Mouse (Mus musculus) midbrain, embryonic 14.5 days (tissue): ENCODE data around the gene Gdpd1. TPM values are rescaled to one million over a fixed set of nuclear protein-coding genes. Genes with fewer than 3 reads are reported as not detected.
A peak's percentile ranks its signal among the peaks of the same experiment; 100 is the strongest.
"Not testable (repeated sequence)": the region's sequence is repeated elsewhere in the genome, so short reads cannot be mapped to it uniquely, and the experiment has no call there.

ENCODE experiments used
- ATAC-seq: fragments of 200-750 bp; cut with Nextera tagmentation; 2 replicates; pipeline ENCODE4 v1.8.0; 2017; ENCODE audit warnings: moderate number of reproducible peaks, moderate library complexity; ENCODE audit not compliant: low FRiP score, low TSS enrichment
- DNase-seq: peaks from one replicate; pipeline ENCODE4 v3.0.0-alpha.2; 2015
- H3K27ac ChIP-seq: fragments of 300-500 bp; sonication (generic); replicated peaks from 2 replicates; pipeline ENCODE4 v1.5.1; 2014; ENCODE audit warnings: mild to moderate bottlenecking, low read depth, low read length, moderate library complexity
- H3K27me3 ChIP-seq: fragments of 300-500 bp; sonication (generic); 2 replicates; pipeline ENCODE4 v1.6.1; 2014; ENCODE audit warnings: low read length, control low read depth, mixed read lengths; ENCODE audit not compliant: control insufficient read depth, insufficient read depth
- H3K36me3 ChIP-seq: fragments of 300-500 bp; sonication (generic); 2 replicates; pipeline ENCODE4 v1.6.1; 2014; ENCODE audit warnings: low read length, control low read depth; ENCODE audit not compliant: control insufficient read depth, insufficient read depth
- H3K4me1 ChIP-seq: fragments of 300-500 bp; sonication (generic); 2 replicates; pipeline ENCODE4 v1.6.1; 2014; ENCODE audit warnings: mild to moderate bottlenecking, antibody characterized with exemption, low read length, control low read depth; ENCODE audit not compliant: control insufficient read depth, insufficient read depth
- H3K4me2 ChIP-seq: fragments of 300-500 bp; sonication (generic); 2 replicates; pipeline ENCODE4 v1.6.1; 2014; ENCODE audit warnings: mild to moderate bottlenecking, low read length, moderate library complexity
- H3K4me3 ChIP-seq: fragments of 300-500 bp; sonication (generic); replicated peaks from 2 replicates; pipeline ENCODE4 v1.5.1; 2014; ENCODE audit warnings: low read depth, low read length
- H3K9ac ChIP-seq: fragments of 300-500 bp; sonication (generic); replicated peaks from 2 replicates; pipeline ENCODE4 v1.6.1; 2014; ENCODE audit warnings: mild to moderate bottlenecking, low read length, moderate library complexity
- H3K9me3 ChIP-seq: fragments of 300-500 bp; sonication (generic); 2 replicates; pipeline ENCODE4 v1.6.1; 2016; ENCODE audit warnings: low read length, control low read depth, mixed read lengths; ENCODE audit not compliant: control insufficient read depth
- WGBS: fragments of 180-500 bp; shearing (Covaris S2); extraction: QIAGEN DNeasy Blood & Tissue Kit; methylation state at CpG from one replicate; pipeline ENCODE4 v1.1.7; 2014; 5-methylcytosine and 5-hydroxymethylcytosine counted together
- polyA plus RNA-seq: library from polyadenylated mRNA; unstranded; fragments of >200 nt; fragmentation: Nextera tagmentation; extraction: Ambion mirVana; gene quantifications from 2 replicates; pipeline ENCODE4 v1.2.1, GENCODE M21; 2014

Gdpd1 gene
- polyA plus RNA-seq, 1 experiment from 2014 or later = 180 TPM

DNA sequence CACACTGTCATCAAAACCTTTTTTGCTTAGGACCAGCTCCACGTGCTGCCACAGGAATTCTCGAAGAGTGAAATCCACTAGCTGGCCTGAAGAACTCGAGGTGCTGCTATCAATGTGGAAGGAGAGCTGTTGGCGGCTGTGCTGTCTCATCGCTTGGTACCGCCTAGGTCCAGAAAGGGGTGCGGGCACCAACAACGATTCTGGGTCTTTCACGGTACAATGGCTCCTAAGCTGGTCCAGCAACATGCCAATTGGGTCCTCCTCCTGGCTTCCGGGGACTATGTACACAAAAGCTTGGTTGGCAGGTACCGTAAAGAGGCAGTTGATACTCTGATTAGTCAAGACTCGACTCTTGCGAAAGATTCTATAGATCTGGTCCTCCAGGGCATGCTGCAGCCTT lies 11.6 kb upstream of the Gdpd1 start:
- Histone ChIP-seq H3K9me3 (no peaks in the 10 kb centered on the region), H3K4me1 (peaks cover 24% of the 10 kb centered on the region), H3K4me2 (peak overlapping the region; percentile 93), H3K36me3 (peaks cover 38% of the 10 kb centered on the region), H3K27ac (no peak overlapping the region), H3K9ac (no peak overlapping the region), H3K27me3 (no peaks in the 10 kb centered on the region), H3K4me3 (peak overlapping the region; percentile 79)
- DNase-seq (no peak), ATAC-seq (no peak)
- WGBS = 92% methylated on average over 13 of the region's 13 CpGs

DNA sequence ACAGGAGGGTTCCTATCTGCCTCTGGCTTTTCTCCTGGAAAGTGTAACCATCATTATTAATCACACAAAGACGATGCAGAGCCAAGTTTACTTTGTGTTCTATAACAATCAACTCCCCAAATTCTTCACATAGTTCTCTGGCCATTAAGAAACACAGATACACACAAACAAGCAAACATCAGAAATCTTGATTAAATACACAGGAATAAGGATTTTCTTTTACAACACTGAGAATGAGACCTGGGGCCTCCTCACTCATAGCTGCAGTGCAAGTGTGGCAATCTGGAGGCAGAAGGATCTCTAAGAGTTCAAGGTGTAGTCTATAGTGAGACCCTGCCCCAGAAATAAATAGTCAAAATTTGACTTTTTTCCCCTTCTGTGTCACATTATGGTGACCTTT lies 9.8 kb upstream of the Gdpd1 start:
- H3K9me3 ChIP-seq = no peaks in the 10 kb centered on the region
- no peak for ATAC-seq
- no peak overlapping the region for H3K4me3 ChIP-seq
- H3K27me3 ChIP-seq = no peaks in the 10 kb centered on the region
- peaks cover 24% of the 10 kb centered on the region for H3K4me1 ChIP-seq
- H3K27ac ChIP-seq = no peak overlapping the region
- DNase-seq = no peak
- WGBS = 93% methylated on average over 1 of the region's 1 CpGs
- H3K9ac ChIP-seq = no peak overlapping the region
- peaks cover 51% of the 10 kb centered on the region for H3K36me3 ChIP-seq
- H3K4me2 ChIP-seq = peak overlapping the region; percentile 93; the same call in 1 of the 2 replicates

DNA sequence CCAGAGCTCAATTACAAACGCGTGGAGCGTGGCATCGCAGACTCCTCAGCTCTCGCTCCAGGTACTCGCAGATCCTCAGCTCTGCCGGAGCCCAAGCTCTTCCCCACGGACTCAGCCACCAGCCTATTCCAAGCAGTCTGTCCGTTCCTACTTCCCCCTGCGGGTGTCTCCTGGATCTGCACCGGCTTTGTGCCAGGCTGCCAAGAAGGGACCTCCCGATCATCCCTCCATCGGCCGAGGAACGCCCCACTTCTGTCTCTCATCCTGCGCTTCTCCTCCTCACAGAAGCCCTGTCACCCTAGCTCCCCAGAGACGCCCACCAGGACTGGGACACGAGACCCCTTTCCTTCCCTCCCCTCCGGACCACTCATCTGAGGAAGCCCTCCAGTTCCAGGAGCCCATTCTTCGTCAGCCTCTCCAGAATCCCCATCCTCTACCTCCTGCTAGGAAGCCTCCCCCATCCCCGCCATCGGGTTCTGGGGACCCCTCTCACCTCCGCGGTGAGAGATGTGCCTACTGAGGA lies 458 bp downstream of the Gdpd1 start:
- H3K36me3 ChIP-seq = peaks cover 17% of the 10 kb centered on the region
- peak; percentile 78 for ATAC-seq

DNA sequence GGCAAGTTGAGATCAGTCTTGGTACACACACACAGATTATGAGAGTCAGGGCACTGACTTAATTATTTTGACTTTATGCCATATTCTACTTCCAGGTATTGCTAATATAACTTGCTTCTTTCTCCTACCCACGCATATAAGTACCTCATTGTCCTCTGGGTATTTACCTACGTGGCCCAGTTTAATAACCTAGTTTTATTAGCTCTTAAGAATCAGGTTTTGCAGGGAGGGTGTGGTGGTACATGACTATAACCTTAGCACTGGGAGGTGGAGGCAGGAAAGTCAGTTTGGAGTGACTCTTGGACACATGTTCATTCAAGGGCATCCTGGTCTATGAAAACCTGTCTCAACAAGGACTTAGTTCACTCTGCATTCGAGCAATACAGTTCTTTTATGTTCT lies 11.8 kb downstream of the Gdpd1 start:
- H3K9ac ChIP-seq = no peak overlapping the region
- no peaks in the 10 kb centered on the region for H3K27me3 ChIP-seq
- WGBS = 82% methylated on average over 3 of the region's 3 CpGs
- H3K27ac ChIP-seq = no peak overlapping the region
- ATAC-seq = no peak
- H3K9me3 ChIP-seq = no peaks in the 10 kb centered on the region
- no peaks in the 10 kb centered on the region for H3K4me1 ChIP-seq
- DNase-seq = no peak
- H3K4me3 ChIP-seq = no peak overlapping the region
- H3K36me3 ChIP-seq = peaks cover 75% of the 10 kb centered on the region
- H3K4me2 ChIP-seq = no peak overlapping the region

More for the DNA sequence above, 458 bp downstream of the Gdpd1 start:
- Histone ChIP-seq H3K4me3 (peak overlapping the region; percentile 70), H3K9me3 (no peaks in the 10 kb centered on the region), H3K4me2 (peak overlapping the region; percentile 60), H3K27ac (peak overlapping the region; percentile 96), H3K4me1 (peaks cover 25% of the 10 kb centered on the region), H3K9ac (peak overlapping the region; percentile 71), H3K27me3 (no peaks in the 10 kb centered on the region)
- DNase-seq = peak; percentile 85
- WGBS = 1% methylated on average over 24 of the region's 24 CpGs

DNA sequence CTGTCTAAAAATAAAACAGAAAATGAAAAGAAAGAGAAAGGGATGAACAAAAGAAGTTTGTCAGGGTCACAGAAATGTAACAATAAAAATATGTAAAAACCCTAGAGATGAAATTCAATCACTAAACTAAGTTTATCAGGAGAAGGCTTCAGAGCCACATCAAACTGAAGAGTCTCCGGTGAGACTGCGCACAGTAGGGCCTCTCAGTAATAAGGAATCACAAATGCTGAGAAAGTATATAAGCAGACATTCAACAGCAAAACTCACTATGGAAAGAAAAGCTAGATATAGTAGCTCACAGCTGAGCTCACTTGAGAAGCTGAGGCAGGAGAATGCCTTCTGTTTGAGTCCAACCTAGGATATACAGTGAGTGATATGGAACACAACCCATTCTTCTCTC lies 13.5 kb downstream of the Gdpd1 start:
- Histone ChIP-seq H3K4me3 (no peak overlapping the region), H3K27ac (no peak overlapping the region), H3K9me3 (no peaks in the 10 kb centered on the region), H3K36me3 (peaks cover 84% of the 10 kb centered on the region), H3K9ac (no peak overlapping the region), H3K27me3 (no peaks in the 10 kb centered on the region), H3K4me1 (no peaks in the 10 kb centered on the region), H3K4me2 (no peak overlapping the region)
- 95% methylated on average over 2 of the region's 2 CpGs for WGBS
- DNase-seq (no peak), ATAC-seq (no peak)

DNA sequence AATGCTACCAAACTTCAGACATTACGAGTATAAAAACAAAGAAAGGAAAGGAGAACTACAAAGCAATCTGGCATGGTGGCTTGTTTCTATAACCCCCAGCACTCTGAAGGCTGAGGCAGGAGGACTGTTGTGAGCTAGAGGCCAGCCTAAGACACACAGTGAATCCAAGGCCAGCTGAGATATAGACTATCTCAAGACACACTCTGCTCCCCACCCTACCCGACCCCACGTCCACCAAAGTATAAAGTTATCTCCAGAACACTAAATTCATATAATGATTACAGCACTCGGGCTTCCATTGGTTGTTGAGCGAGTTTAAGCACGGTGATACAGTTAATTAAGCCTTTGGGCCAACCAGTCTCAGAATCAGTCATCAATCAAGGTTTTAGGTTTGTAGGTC lies 17.6 kb downstream of the Gdpd1 start:
- no peaks in the 10 kb centered on the region for H3K4me1 ChIP-seq
- no peak overlapping the region for H3K27ac ChIP-seq
- WGBS = 94% methylated on average over 6 of the region's 6 CpGs
- H3K9me3 ChIP-seq = no peaks in the 10 kb centered on the region
- H3K4me3 ChIP-seq = no peak overlapping the region
- peaks cover 87% of the 10 kb centered on the region for H3K36me3 ChIP-seq
- DNase-seq = no peak
- no peak overlapping the region for H3K4me2 ChIP-seq
- H3K9ac ChIP-seq = no peak overlapping the region
- H3K27me3 ChIP-seq = no peaks in the 10 kb centered on the region
- no peak for ATAC-seq

DNA sequence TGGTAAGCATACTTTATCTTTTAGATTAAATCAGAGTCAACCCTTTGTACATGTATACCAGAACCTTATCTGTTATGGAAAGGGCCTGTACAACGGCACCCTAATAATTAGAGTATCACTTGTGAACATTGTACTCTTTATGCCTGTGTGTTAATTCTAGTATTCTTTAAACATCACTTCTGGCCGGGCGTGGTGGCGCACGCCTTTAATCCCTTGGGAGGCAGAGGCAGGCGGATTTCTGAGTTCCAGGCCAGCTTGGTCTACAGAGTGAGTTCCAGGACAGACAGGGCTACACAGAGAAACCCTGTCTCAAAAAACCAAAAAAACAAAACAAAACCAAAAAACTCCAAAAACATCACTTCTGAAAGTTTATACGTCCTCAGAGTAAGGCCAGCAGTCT lies 25.0 kb downstream of the Gdpd1 start:
- WGBS = 96% methylated on average over 7 of the region's 7 CpGs
- not testable (repeated sequence) for H3K4me1 ChIP-seq, H3K27ac ChIP-seq, H3K9me3 ChIP-seq, ATAC-seq, H3K9ac ChIP-seq, H3K27me3 ChIP-seq, H3K4me3 ChIP-seq, H3K4me2 ChIP-seq, DNase-seq
- H3K36me3 ChIP-seq = peaks cover 90% of the 10 kb centered on the region

DNA sequence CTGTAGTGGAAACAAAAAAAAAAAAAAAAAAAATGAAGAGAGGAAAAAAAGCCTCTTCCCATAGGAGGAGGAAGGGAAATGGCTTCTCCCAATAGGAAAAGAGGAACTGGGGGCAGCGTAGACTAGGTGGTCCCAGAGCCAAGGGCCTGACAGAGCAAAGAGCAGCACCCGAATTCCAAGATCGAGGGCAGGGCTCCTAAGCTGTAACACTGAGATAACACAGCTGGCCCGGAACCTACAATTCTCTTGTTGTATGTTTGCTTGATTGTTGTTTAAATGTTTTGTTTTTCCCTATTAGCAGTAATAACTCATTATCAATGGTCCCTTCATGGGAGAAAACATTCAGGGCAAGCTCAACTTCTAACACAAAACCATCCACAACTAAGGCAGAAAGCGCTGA lies 26.9 kb downstream of the Gdpd1 start:
- ATAC-seq (no peak), DNase-seq (no peak)
- no peak overlapping the region for H3K27ac ChIP-seq
- no peaks in the 10 kb centered on the region for H3K4me1 ChIP-seq
- no peak overlapping the region for H3K4me3 ChIP-seq
- no peaks in the 10 kb centered on the region for H3K9me3 ChIP-seq
- no peaks in the 10 kb centered on the region for H3K27me3 ChIP-seq
- no peak overlapping the region for H3K4me2 ChIP-seq
- no peak overlapping the region for H3K9ac ChIP-seq
- H3K36me3 ChIP-seq = peaks cover 90% of the 10 kb centered on the region
- 95% methylated on average over 5 of the region's 5 CpGs for WGBS

DNA sequence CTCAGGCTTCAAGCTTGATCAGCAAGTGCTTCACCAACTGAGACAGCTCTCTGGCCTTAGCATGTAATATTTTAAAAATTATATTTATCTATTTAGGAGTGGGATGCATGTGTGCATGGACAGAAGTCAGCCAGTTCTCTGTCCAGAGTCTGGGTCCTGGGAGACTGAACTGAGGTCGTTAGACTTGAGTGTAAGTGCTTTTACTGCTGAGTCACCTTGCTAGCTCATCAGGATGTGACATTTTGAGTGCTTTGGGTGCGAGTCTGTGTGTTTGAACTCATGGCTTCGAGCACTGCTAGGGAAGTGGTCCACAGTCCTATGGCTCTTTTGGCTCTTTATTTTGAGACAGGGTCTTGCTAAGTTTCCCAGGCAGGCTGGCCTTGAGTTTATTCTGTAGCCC lies 30.8 kb downstream of the Gdpd1 start:
- peaks cover 92% of the 10 kb centered on the region for H3K36me3 ChIP-seq
- WGBS = 93% methylated on average over 3 of the region's 3 CpGs

More for the DNA sequence above, 30.8 kb downstream of the Gdpd1 start:
- no peaks in the 10 kb centered on the region for H3K9me3 ChIP-seq
- no peak overlapping the region for H3K4me3 ChIP-seq
- no peaks in the 10 kb centered on the region for H3K27me3 ChIP-seq
- H3K9ac ChIP-seq = no peak overlapping the region
- ATAC-seq (no peak), DNase-seq (no peak)
- no peak overlapping the region for H3K4me2 ChIP-seq
- no peak overlapping the region for H3K27ac ChIP-seq
- H3K4me1 ChIP-seq = no peaks in the 10 kb centered on the region
